Mouse (Mus musculus) MEL (cell line): ENCODE measurements at regions not wholly inside any gene's neighbourhood (a gene's known extent, or its start where the extent isn't known, plus 50 kb on each side); places are given as distances from the start of the nearest gene placed in this dataset.

Experiments
- DNase-seq: peaks from one replicate; pipeline ENCODE4 v3.0.0; 2011; ENCODE audit warnings: low read depth, low spot score
- H3K27ac ChIP-seq: 2 replicates; pipeline ENCODE4 v1.5.1; 2012; ENCODE audit warnings: low read depth, mild to moderate bottlenecking, control low read depth, low read length, moderate library complexity; ENCODE audit not compliant: control insufficient read depth
- H3K27me3 ChIP-seq, 2 experiments: fragments of 150-350 bp in 1 of 2; sonication (generic) in 1 of 2; 2 replicates each; pipeline ENCODE4 v1.6.1; 2012; ENCODE audit warnings: low read length in 2 of 2, mild to moderate bottlenecking in 2 of 2, improper control_type of control experiment in 1 of 2, moderate library complexity in 1 of 2; ENCODE audit not compliant: insufficient read depth in 2 of 2, control insufficient read depth in 1 of 2
- H3K36me3 ChIP-seq, 2 experiments: 2 replicates each; pipeline ENCODE4 v1.6.1; 2012 to 2014; ENCODE audit warnings: low read length in 2 of 2, improper control_type of control experiment in 1 of 2, inconsistent platforms in 1 of 2, mild to moderate bottlenecking in 1 of 2; ENCODE audit not compliant: insufficient read depth in 2 of 2, control insufficient read depth in 1 of 2
- H3K4me1 ChIP-seq, 2 experiments: fragments of 150-350 bp in 1 of 2; sonication (generic) in 1 of 2; 2 replicates each; pipeline ENCODE4 v1.6.1; 2012; ENCODE audit warnings: low read length in 2 of 2, improper control_type of control experiment in 1 of 2, mild to moderate bottlenecking in 1 of 2; ENCODE audit not compliant: insufficient read depth in 2 of 2, control insufficient read depth in 1 of 2
- H3K4me3 ChIP-seq, 2 experiments: fragments of 150-350 bp in 1 of 2; sonication (generic) in 1 of 2; 2 replicates each; pipeline ENCODE4 v1.5.1; 2012; ENCODE audit warnings: low read depth in 2 of 2, low read length in 2 of 2, mild to moderate bottlenecking in 2 of 2, moderate library complexity in 2 of 2, control low read depth in 1 of 2, improper control_type of control experiment in 1 of 2; ENCODE audit not compliant: control insufficient read depth in 1 of 2, insufficient read depth in 1 of 2
- H3K79me2 ChIP-seq: 2 replicates; pipeline ENCODE4 v1.6.1; 2012; ENCODE audit warnings: mild to moderate bottlenecking, low read length, moderate library complexity; ENCODE audit not compliant: control insufficient read depth, poor library complexity, insufficient read depth
- H3K9ac ChIP-seq: 2 replicates; pipeline ENCODE4 v1.6.1; 2012; ENCODE audit warnings: low read depth, mild to moderate bottlenecking, control low read depth, low read length, moderate library complexity; ENCODE audit not compliant: control insufficient read depth, poor library complexity, severe bottlenecking
- H3K9me3 ChIP-seq: fragments of 150-350 bp; sonication (generic); replicated peaks from 2 replicates; pipeline ENCODE4 v1.6.1; 2012; ENCODE audit warnings: mild to moderate bottlenecking, low read length, improper control_type of control experiment, moderate library complexity; ENCODE audit not compliant: insufficient read depth
- CHD1 ChIP-seq: IDR thresholded peaks from 2 replicates; pipeline ENCODE4 v1.6.1; 2012; ENCODE audit warnings: low read depth, mild to moderate bottlenecking, inconsistent platforms, low read length, improper control_type of control experiment
- CTCF ChIP-seq, 3 experiments: IDR thresholded peaks in 2 of 3; conservative IDR thresholded peaks in 1 of 3; 2 replicates each; pipeline ENCODE4 v1.5.1; 2011 to 2012; ENCODE audit warnings: low read length in 3 of 3, low read depth in 2 of 3, mild to moderate bottlenecking in 2 of 3, improper control_type of control experiment in 1 of 3, inconsistent platforms in 1 of 3, mixed read lengths in 1 of 3, moderate library complexity in 1 of 3; ENCODE audit not compliant: control insufficient read depth in 1 of 3, insufficient read depth in 1 of 3, poor library complexity in 1 of 3, severe bottlenecking in 1 of 3
- EP300 ChIP-seq, 2 experiments: IDR thresholded peaks; 2 replicates each; pipeline ENCODE4 v1.6.1; 2011; ENCODE audit warnings: improper control_type of control experiment in 2 of 2, low read length in 2 of 2, low read depth in 1 of 2, mild to moderate bottlenecking in 1 of 2
- ETS1 ChIP-seq: IDR thresholded peaks from 2 replicates; pipeline ENCODE4 v1.6.1; 2012; ENCODE audit warnings: low read depth, mild to moderate bottlenecking, inconsistent platforms, low read length, improper control_type of control experiment, moderate library complexity
- GABPA ChIP-seq: IDR thresholded peaks from 2 replicates; pipeline ENCODE4 v1.6.1; 2012; ENCODE audit warnings: low read depth, mild to moderate bottlenecking, inconsistent platforms, low read length, improper control_type of control experiment, moderate library complexity
- JUND ChIP-seq: IDR thresholded peaks from 2 replicates; pipeline ENCODE4 v1.6.1; 2011; ENCODE audit warnings: low read depth, mild to moderate bottlenecking, improper control_type of control experiment, low read length
- MAFK ChIP-seq: IDR thresholded peaks from 2 replicates; pipeline ENCODE4 v1.6.1; 2011; ENCODE audit warnings: low read depth, mild to moderate bottlenecking, low read length, improper control_type of control experiment, borderline replicate concordance
- MAX ChIP-seq: IDR thresholded peaks from 2 replicates; pipeline ENCODE4 v1.6.1; 2011; ENCODE audit warnings: low read length, improper control_type of control experiment
- MAZ ChIP-seq: IDR thresholded peaks from 2 replicates; pipeline ENCODE4 v1.6.1; 2012; ENCODE audit warnings: low read depth, mild to moderate bottlenecking, inconsistent platforms, low read length, improper control_type of control experiment
- MEF2A ChIP-seq: IDR thresholded peaks from 2 replicates; pipeline ENCODE4 v1.6.1; 2014; ENCODE audit warnings: low read depth, mild to moderate bottlenecking, inconsistent platforms, low read length, improper control_type of control experiment; ENCODE audit not compliant: poor library complexity, insufficient replicate concordance, severe bottlenecking; ENCODE audit errors: extremely low read depth
- NELFE ChIP-seq: IDR thresholded peaks from 2 replicates; pipeline ENCODE4 v1.6.1; 2011; ENCODE audit warnings: low read depth, low read length, improper control_type of control experiment
- NRF1 ChIP-seq: IDR thresholded peaks from 2 replicates; pipeline ENCODE4 v1.6.1; 2014; ENCODE audit warnings: low read depth, mild to moderate bottlenecking, inconsistent platforms, low read length, improper control_type of control experiment, moderate library complexity; ENCODE audit not compliant: poor library complexity, insufficient read depth, severe bottlenecking
- POLR2A ChIP-seq, 2 experiments: IDR thresholded peaks; 2 replicates each; pipeline ENCODE4 v1.6.1; 2011 to 2012; ENCODE audit warnings: low read length in 2 of 2, mild to moderate bottlenecking in 2 of 2, control low read depth in 1 of 2, improper control_type of control experiment in 1 of 2, low read depth in 1 of 2, moderate library complexity in 1 of 2; ENCODE audit not compliant: control insufficient read depth in 1 of 2, insufficient read depth in 1 of 2, poor library complexity in 1 of 2
- POLR2AphosphoS2 ChIP-seq: IDR thresholded peaks from 2 replicates; pipeline ENCODE4 v1.6.1; 2011; ENCODE audit warnings: low read length, improper control_type of control experiment
- POLR2AphosphoS5 ChIP-seq: IDR thresholded peaks from 2 replicates; pipeline ENCODE4 v1.6.1; 2012; ENCODE audit warnings: low read depth, borderline replicate concordance, mild to moderate bottlenecking, inconsistent platforms, low read length, moderate library complexity, mixed read lengths
- RAD21 ChIP-seq: IDR thresholded peaks from 2 replicates; pipeline ENCODE4 v1.6.1; 2011; ENCODE audit warnings: mild to moderate bottlenecking, low read depth, low read length, improper control_type of control experiment
- RCOR1 ChIP-seq: IDR thresholded peaks from 2 replicates; pipeline ENCODE4 v1.6.1; 2012; ENCODE audit warnings: low read depth, mild to moderate bottlenecking, inconsistent platforms, low read length, improper control_type of control experiment
- SMC3 ChIP-seq: IDR thresholded peaks from 2 replicates; pipeline ENCODE4 v1.6.1; 2011; ENCODE audit warnings: low read depth, low read length, improper control_type of control experiment
- TAL1 ChIP-seq: IDR thresholded peaks from 2 replicates; pipeline ENCODE4 v1.6.1; 2012; ENCODE audit warnings: mild to moderate bottlenecking, inconsistent platforms, low read length, moderate library complexity, mixed read lengths
- UBTF ChIP-seq: IDR thresholded peaks from 2 replicates; pipeline ENCODE4 v1.6.1; 2012; ENCODE audit warnings: low read depth, mild to moderate bottlenecking, inconsistent platforms, low read length, improper control_type of control experiment, moderate library complexity, borderline replicate concordance; ENCODE audit not compliant: insufficient read depth
- USF1 ChIP-seq: IDR thresholded peaks from 2 replicates; pipeline ENCODE4 v1.6.1; 2014; ENCODE audit warnings: low read depth, mild to moderate bottlenecking, inconsistent platforms, low read length, improper control_type of control experiment, moderate library complexity
- USF2 ChIP-seq, 2 experiments: IDR thresholded peaks; 2 replicates each; pipeline ENCODE4 v1.6.1; 2011 to 2012; ENCODE audit warnings: improper control_type of control experiment in 2 of 2, low read length in 2 of 2, borderline replicate concordance in 1 of 2, inconsistent platforms in 1 of 2, low read depth in 1 of 2, mild to moderate bottlenecking in 1 of 2; ENCODE audit not compliant: insufficient read depth in 1 of 2
- ZMIZ1 ChIP-seq: IDR thresholded peaks from 2 replicates; pipeline ENCODE4 v1.6.1; 2012; ENCODE audit warnings: low read depth, mild to moderate bottlenecking, inconsistent platforms, low read length, improper control_type of control experiment, moderate library complexity

GRCm38 (mm10) chr3:60853773-60854172 lies 148.8 kb upstream of the P2ry1 start:
- no peaks in the 10 kb centered on the region for H3K79me2 ChIP-seq
- H3K36me3 ChIP-seq, result peaks cover 0 to 5% of the 10 kb centered on the region in 2 experiments; a peak in 2 of 4 replicates
- no peaks in the 10 kb centered on the region for H3K9me3 ChIP-seq
- no peaks in the 10 kb centered on the region for H3K27me3 ChIP-seq
- peaks cover 0 to under 1% of the 10 kb centered on the region in 2 experiments; a peak in 3 of 4 replicates for H3K4me1 ChIP-seq
- no peak for TF ChIP-seq USF1
- TF ChIP-seq MEF2A, result no peak
- TF ChIP-seq EP300 (IDR thresholded peaks at IDR 0.05; ENCODE audit: low read depth in 1 of 2, low read length in 2 of 2), result no peak
- no peak for TF ChIP-seq SMC3
- no peak for TF ChIP-seq CHD1
- no peak for TF ChIP-seq MAZ
- no peak for TF ChIP-seq ETS1
- no peak for TF ChIP-seq UBTF
- TF ChIP-seq CTCF (IDR thresholded peaks at IDR 0.05 in 2 of 3, conservative IDR thresholded peaks at IDR 0.05 in 1 of 3; ENCODE audit: control insufficient read depth in 1 of 3, insufficient read depth in 1 of 3, low read depth in 2 of 3, low read length in 3 of 3, poor library complexity in 1 of 3, severe bottlenecking in 1 of 3), result no peak
- TF ChIP-seq TAL1, result no peak
- TF ChIP-seq NELFE, result no peak
- TF ChIP-seq MAFK, result no peak
- TF ChIP-seq GABPA, result no peak
- no peak overlapping the region for H3K4me3 ChIP-seq
- H3K27ac ChIP-seq, result no peak overlapping the region
- DNase-seq, result no peak
- no peak overlapping the region for H3K9ac ChIP-seq

DNA sequence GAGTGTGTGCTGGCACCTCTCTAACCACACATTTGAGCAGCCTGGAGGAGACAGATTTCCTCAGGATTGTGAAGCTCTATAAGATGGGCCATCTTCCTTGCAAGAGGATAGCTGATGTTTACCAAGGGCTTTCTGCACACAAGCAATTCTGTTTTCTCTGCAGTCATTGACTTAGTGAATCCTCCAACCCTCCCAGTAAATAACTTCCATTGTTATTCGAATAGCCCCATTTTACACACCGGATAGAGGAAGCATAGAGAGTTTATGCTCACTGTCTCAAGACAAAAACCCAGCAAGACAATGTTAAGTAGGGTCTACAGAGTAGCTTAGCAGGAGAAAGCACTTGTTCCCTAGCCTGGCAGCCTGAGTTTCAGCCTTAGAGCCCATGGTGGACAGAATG lies 146.9 kb upstream of the P2ry1 start:
- Histone ChIP-seq H3K79me2 (no peaks in the 10 kb centered on the region), H3K9ac (no peak overlapping the region), H3K4me1 (no peaks in the 10 kb centered on the region), H3K27ac (no peak overlapping the region), H3K9me3 (no peaks in the 10 kb centered on the region), H3K36me3 (no peaks in the 10 kb centered on the region), H3K4me3 (no peak overlapping the region), H3K27me3 (no peaks in the 10 kb centered on the region)
- DNase-seq, result no peak
- TF ChIP-seq MAFK (no peak), RAD21 (no peak), UBTF (no peak), CTCF (IDR thresholded peaks at IDR 0.05 in 2 of 3, conservative IDR thresholded peaks at IDR 0.05 in 1 of 3; ENCODE audit: control insufficient read depth in 1 of 3, insufficient read depth in 1 of 3, low read depth in 2 of 3, low read length in 3 of 3, poor library complexity in 1 of 3, severe bottlenecking in 1 of 3) (no peak), RCOR1 (no peak), POLR2A (IDR thresholded peaks at IDR 0.05; ENCODE audit: control insufficient read depth in 1 of 2, insufficient read depth in 1 of 2, low read depth in 1 of 2, low read length in 2 of 2, poor library complexity in 1 of 2) (no peak), POLR2AphosphoS2 (no peak), JUND (no peak), CHD1 (no peak), MAX (no peak), USF1 (no peak), NRF1 (no peak), POLR2AphosphoS5 (no peak), USF2 (IDR thresholded peaks at IDR 0.05; ENCODE audit: borderline replicate concordance in 1 of 2, insufficient read depth in 1 of 2, low read depth in 1 of 2, low read length in 2 of 2) (no peak), MEF2A (no peak), ZMIZ1 (no peak)
